Mouse (Mus musculus): ENCODE measurements at regions not wholly inside any gene's neighbourhood (a gene's known extent, or its start where the extent isn't known, plus 50 kb on each side); places are given as distances from the start of the nearest gene placed in this dataset.
"Not testable (repeated sequence)": the region's sequence is repeated elsewhere in the genome, so short reads cannot be mapped to it uniquely, and the experiment has no call there.

- Histone ChIP-seq H3K27ac (ENCODE audit: low read depth, low read length) (no peak overlapping the region), H3K27me3 (ENCODE audit: control insufficient read depth, insufficient read depth, low read length) (no peaks in the 10 kb centered on the region), H3K4me1 (replicated peaks; ENCODE audit: control insufficient read depth, insufficient read depth, low read length) (no peaks in the 10 kb centered on the region), H3K9ac (ENCODE audit: low read depth, low read length) (no peak overlapping the region), H3K36me3 (ENCODE audit: control insufficient read depth, insufficient read depth, low read length) (no peaks in the 10 kb centered on the region), H3K4me2 (replicated peaks; ENCODE audit: low read depth, low read length) (no peak overlapping the region), H3K4me3 (ENCODE audit: low read depth, low read length) (no peak overlapping the region), H3K9me3 (ENCODE audit: control insufficient read depth, low read length) (no peaks in the 10 kb centered on the region)
- DNase-seq (ENCODE audit: low spot score) (no peak), ATAC-seq (ENCODE audit: low FRiP score) (no peak)
- 66% methylated on average over 5 of the region's 5 CpGs for WGBS
Observed at GRCm38 (mm10) chr15:42111811-42112210, 1977.6 kb downstream of the 9330182O14Rik start.

DNA sequence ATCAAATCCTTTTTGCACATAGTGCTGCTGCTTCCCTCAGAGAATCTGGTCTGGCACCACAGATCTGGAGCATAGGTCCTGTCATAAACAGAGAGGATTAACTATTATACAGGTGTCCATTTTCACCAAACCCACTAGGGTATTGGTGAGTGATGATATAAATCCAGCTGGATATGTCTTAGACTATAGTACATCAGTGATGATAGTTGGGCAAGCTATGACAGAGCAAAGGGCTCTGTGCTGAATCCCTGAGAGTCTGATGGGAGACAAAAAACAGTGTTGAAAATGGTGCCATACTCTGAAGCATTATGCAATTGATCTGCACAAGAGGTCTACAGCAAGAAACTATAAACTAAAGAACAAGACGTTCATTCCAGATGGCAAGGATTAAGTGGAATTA is 1993.3 kb downstream of the 9330182O14Rik start:
- no peak for ATAC-seq (ENCODE audit: low FRiP score)
- no peak overlapping the region for H3K9ac ChIP-seq (ENCODE audit: low read depth, low read length)
- H3K36me3 ChIP-seq (ENCODE audit: control insufficient read depth, insufficient read depth, low read length): no peaks in the 10 kb centered on the region
- no peak overlapping the region for H3K4me2 ChIP-seq (replicated peaks; ENCODE audit: low read depth, low read length)
- no peaks in the 10 kb centered on the region for H3K27me3 ChIP-seq (ENCODE audit: control insufficient read depth, insufficient read depth, low read length)
- no peaks in the 10 kb centered on the region for H3K9me3 ChIP-seq (ENCODE audit: control insufficient read depth, low read length)
- no peak for DNase-seq (ENCODE audit: low spot score)
- 95% methylated on average over 1 of the region's 1 CpGs for WGBS
- H3K4me1 ChIP-seq (replicated peaks; ENCODE audit: control insufficient read depth, insufficient read depth, low read length): no peaks in the 10 kb centered on the region
- no peak overlapping the region for H3K27ac ChIP-seq (ENCODE audit: low read depth, low read length)
- H3K4me3 ChIP-seq (ENCODE audit: low read depth, low read length): no peak overlapping the region

DNA sequence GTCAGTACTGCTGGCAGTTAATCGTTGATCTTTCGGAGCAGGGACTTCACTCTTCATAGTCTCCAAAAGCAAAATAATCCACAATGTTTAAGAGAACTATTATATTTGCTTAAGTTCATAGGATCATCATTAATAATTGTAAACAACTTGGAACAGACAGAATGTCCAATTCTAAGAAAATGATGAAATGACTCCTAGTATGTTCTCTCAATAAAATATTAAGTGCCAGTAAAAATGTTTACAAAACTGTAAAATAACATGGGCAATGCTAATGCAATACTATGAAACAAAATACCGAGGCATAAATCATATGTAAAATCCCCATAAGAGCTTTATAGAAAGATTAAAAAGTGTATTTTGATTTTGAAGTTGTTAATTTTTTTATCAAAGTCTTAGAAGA is 1994.8 kb downstream of the 9330182O14Rik start:
- no peak overlapping the region for H3K27ac ChIP-seq (ENCODE audit: low read depth, low read length)
- no peak overlapping the region for H3K9ac ChIP-seq (ENCODE audit: low read depth, low read length)
- no peak overlapping the region for H3K4me3 ChIP-seq (ENCODE audit: low read depth, low read length)
- no peaks in the 10 kb centered on the region for H3K27me3 ChIP-seq (ENCODE audit: control insufficient read depth, insufficient read depth, low read length)
- DNase-seq (ENCODE audit: low spot score) (no peak), ATAC-seq (ENCODE audit: low FRiP score) (no peak)
- no peaks in the 10 kb centered on the region for H3K9me3 ChIP-seq (ENCODE audit: control insufficient read depth, low read length)
- no peak overlapping the region for H3K4me2 ChIP-seq (replicated peaks; ENCODE audit: low read depth, low read length)
- H3K36me3 ChIP-seq (ENCODE audit: control insufficient read depth, insufficient read depth, low read length): no peaks in the 10 kb centered on the region
- no peaks in the 10 kb centered on the region for H3K4me1 ChIP-seq (replicated peaks; ENCODE audit: control insufficient read depth, insufficient read depth, low read length)
- whole genome bisulfite sequencing: 96% methylated on average over 3 of the region's 3 CpGs

DNA sequence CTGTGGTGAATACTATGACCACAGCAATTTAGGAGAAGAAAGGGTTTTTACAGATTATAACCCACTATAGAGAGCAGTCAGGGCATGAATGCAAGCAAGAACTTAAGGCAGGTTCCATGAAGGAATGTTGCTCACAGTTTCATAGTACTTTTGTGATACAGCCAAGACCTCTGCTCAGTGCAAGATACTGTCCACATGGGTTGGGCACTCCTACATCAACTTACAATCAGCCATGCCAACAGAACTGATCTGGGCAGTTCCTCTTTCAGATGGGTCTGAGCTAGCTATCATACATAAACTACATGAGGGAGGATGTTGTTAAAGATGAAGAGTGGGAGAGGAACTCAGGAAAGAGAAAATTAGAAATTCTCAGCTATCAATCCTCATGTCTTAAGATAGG is 2032.4 kb downstream of the 9330182O14Rik start:
- Histone ChIP-seq H3K4me2 (replicated peaks; ENCODE audit: low read depth, low read length) (no peak overlapping the region), H3K27ac (ENCODE audit: low read depth, low read length) (no peak overlapping the region), H3K9ac (ENCODE audit: low read depth, low read length) (no peak overlapping the region), H3K36me3 (ENCODE audit: control insufficient read depth, insufficient read depth, low read length) (no peaks in the 10 kb centered on the region), H3K9me3 (ENCODE audit: control insufficient read depth, low read length) (no peaks in the 10 kb centered on the region), H3K4me3 (ENCODE audit: low read depth, low read length) (no peak overlapping the region), H3K27me3 (ENCODE audit: control insufficient read depth, insufficient read depth, low read length) (no peaks in the 10 kb centered on the region), H3K4me1 (replicated peaks; ENCODE audit: control insufficient read depth, insufficient read depth, low read length) (no peaks in the 10 kb centered on the region)
- DNase-seq (ENCODE audit: low spot score): no peak
- no peak for ATAC-seq (ENCODE audit: low FRiP score)

DNA sequence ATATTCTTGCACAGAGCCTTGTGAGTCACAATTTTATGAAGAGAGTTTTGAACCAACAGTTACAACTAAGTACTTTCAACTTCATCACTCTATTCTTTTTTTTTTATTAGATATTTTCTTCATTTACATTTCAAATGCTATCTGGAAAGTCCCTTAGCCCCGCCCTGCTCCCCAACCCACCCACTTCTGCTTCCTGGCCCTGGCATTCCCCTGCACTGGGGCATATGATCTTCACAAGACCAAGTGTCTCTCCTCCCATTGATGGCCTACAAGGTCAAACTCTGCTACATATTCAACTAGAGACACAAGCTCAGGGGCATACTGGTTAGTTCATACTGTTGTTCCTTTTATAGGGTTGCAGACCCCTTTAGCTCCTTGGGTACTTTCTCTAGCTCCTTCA is 2043.6 kb downstream of the 9330182O14Rik start:
- not testable (repeated sequence) for H3K9me3 ChIP-seq (ENCODE audit: control insufficient read depth, low read length); H3K4me1 ChIP-seq (replicated peaks; ENCODE audit: control insufficient read depth, insufficient read depth, low read length); H3K9ac ChIP-seq (ENCODE audit: low read depth, low read length); H3K36me3 ChIP-seq (ENCODE audit: control insufficient read depth, insufficient read depth, low read length); H3K4me3 ChIP-seq (ENCODE audit: low read depth, low read length); H3K27ac ChIP-seq (ENCODE audit: low read depth, low read length); DNase-seq (ENCODE audit: low spot score); H3K27me3 ChIP-seq (ENCODE audit: control insufficient read depth, insufficient read depth, low read length); ATAC-seq (ENCODE audit: low FRiP score); H3K4me2 ChIP-seq (replicated peaks; ENCODE audit: low read depth, low read length)
- WGBS: 91% methylated on average over 1 of the region's 1 CpGs

GRCm38 (mm10) chr15:42207187-42207846 is 2073.2 kb downstream of the 9330182O14Rik start:
- no peak overlapping the region for H3K4me3 ChIP-seq (ENCODE audit: low read depth, low read length)

DNA sequence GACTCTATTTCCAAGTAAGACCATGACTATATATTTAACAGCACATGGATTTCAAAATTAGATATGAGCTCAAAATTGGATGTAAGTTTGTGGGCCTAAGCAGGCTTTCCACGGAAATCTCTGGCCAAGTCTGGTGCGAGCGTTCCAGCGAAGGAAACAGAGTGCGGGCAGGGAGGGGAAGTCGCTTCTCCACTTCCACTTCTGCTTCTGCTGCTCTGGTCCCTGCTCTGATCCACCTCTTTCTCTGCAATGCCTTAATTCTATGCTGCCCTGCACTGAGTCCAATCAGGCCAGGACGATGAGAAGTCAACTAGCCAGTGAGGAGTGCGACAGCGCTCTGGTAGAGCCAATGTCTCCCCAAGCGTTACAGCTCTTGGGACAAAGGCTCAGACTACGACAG is 2085.3 kb downstream of the 9330182O14Rik start:
- H3K27me3 ChIP-seq (ENCODE audit: control insufficient read depth, insufficient read depth, low read length): no peaks in the 10 kb centered on the region
- WGBS: 92% methylated on average over 11 of the region's 11 CpGs
- no peaks in the 10 kb centered on the region for H3K9me3 ChIP-seq (ENCODE audit: control insufficient read depth, low read length)
- no peak overlapping the region for H3K9ac ChIP-seq (ENCODE audit: low read depth, low read length)
- H3K4me2 ChIP-seq (replicated peaks; ENCODE audit: low read depth, low read length): no peak overlapping the region
- no peaks in the 10 kb centered on the region for H3K36me3 ChIP-seq (ENCODE audit: control insufficient read depth, insufficient read depth, low read length)
- ATAC-seq (ENCODE audit: low FRiP score): no peak
- H3K4me3 ChIP-seq (ENCODE audit: low read depth, low read length): no peak overlapping the region
- DNase-seq (ENCODE audit: low spot score): no peak
- no peak overlapping the region for H3K27ac ChIP-seq (ENCODE audit: low read depth, low read length)
- H3K4me1 ChIP-seq (replicated peaks; ENCODE audit: control insufficient read depth, insufficient read depth, low read length): no peaks in the 10 kb centered on the region

More at GRCm38 (mm10) chr15:42207187-42207846, 2073.2 kb downstream of the 9330182O14Rik start:
- no peak overlapping the region for H3K4me2 ChIP-seq (replicated peaks; ENCODE audit: low read depth, low read length)
- DNase-seq (ENCODE audit: low spot score) (peak; percentile 10), ATAC-seq (ENCODE audit: low FRiP score) (peak; percentile 54; the same call in 1 of the 2 replicates)
- H3K4me1 ChIP-seq (replicated peaks; ENCODE audit: control insufficient read depth, insufficient read depth, low read length): no peaks in the 10 kb centered on the region
- H3K9ac ChIP-seq (ENCODE audit: low read depth, low read length): no peak overlapping the region
- no peaks in the 10 kb centered on the region for H3K27me3 ChIP-seq (ENCODE audit: control insufficient read depth, insufficient read depth, low read length)
- no peaks in the 10 kb centered on the region for H3K9me3 ChIP-seq (ENCODE audit: control insufficient read depth, low read length)
- 70% methylated on average over 5 of the region's 5 CpGs for WGBS
- H3K27ac ChIP-seq (ENCODE audit: low read depth, low read length): no peak overlapping the region
- no peaks in the 10 kb centered on the region for H3K36me3 ChIP-seq (ENCODE audit: control insufficient read depth, insufficient read depth, low read length)

DNA sequence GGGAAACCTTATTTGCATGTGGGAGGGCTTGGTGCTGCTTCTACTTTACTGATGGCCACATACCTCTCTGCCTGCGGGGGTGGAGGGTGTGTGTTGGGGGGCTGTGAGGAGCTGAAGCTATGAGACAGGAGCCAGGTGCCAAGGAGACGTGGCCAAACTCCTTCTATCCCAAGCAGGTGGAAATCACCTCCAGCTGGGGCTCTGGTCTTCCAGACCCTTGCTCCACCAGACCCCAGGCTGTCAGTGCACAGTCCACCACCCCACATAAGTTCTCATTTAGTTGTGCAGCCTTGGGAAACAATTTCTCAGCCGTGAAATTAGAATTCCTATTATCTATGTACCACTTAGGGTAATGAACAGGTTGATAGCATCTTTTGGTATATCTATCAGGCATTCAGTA is 2085.8 kb downstream of the 9330182O14Rik start:
- DNase-seq (ENCODE audit: low spot score) (no peak), ATAC-seq (ENCODE audit: low FRiP score) (no peak)
- 81% methylated on average over 3 of the region's 3 CpGs for WGBS
- H3K4me3 ChIP-seq (ENCODE audit: low read depth, low read length): no peak overlapping the region
- no peak overlapping the region for H3K4me2 ChIP-seq (replicated peaks; ENCODE audit: low read depth, low read length)
- H3K9me3 ChIP-seq (ENCODE audit: control insufficient read depth, low read length): no peaks in the 10 kb centered on the region
- H3K27ac ChIP-seq (ENCODE audit: low read depth, low read length): no peak overlapping the region
- H3K4me1 ChIP-seq (replicated peaks; ENCODE audit: control insufficient read depth, insufficient read depth, low read length): no peaks in the 10 kb centered on the region
- no peaks in the 10 kb centered on the region for H3K27me3 ChIP-seq (ENCODE audit: control insufficient read depth, insufficient read depth, low read length)
- no peak overlapping the region for H3K9ac ChIP-seq (ENCODE audit: low read depth, low read length)
- H3K36me3 ChIP-seq (ENCODE audit: control insufficient read depth, insufficient read depth, low read length): no peaks in the 10 kb centered on the region

DNA sequence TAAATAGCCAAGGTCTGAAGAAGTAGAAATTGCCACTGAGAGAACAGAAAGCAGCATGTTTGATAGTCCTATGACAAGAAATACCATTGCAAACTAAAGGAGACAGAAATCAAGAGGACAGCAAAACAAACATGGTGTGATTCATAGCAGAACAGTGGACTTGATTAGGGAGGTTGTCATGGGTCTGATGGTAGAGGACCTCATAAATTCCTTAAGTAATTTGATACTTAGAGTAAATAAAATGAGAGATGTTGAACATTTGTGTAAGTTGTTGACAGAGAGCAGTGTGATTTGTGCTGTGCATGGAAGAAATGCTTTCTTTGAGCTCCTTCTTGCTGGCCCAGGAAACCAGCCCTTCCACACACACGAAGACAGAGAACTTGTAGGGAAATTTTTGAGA is 2090.8 kb downstream of the 9330182O14Rik start:
- H3K36me3 ChIP-seq (ENCODE audit: control insufficient read depth, insufficient read depth, low read length): no peaks in the 10 kb centered on the region
- no peaks in the 10 kb centered on the region for H3K27me3 ChIP-seq (ENCODE audit: control insufficient read depth, insufficient read depth, low read length)
- H3K4me2 ChIP-seq (replicated peaks; ENCODE audit: low read depth, low read length): no peak overlapping the region
- no peaks in the 10 kb centered on the region for H3K9me3 ChIP-seq (ENCODE audit: control insufficient read depth, low read length)
- 59% methylated on average over 1 of the region's 1 CpGs for WGBS
- no peak overlapping the region for H3K27ac ChIP-seq (ENCODE audit: low read depth, low read length)
- no peak overlapping the region for H3K4me3 ChIP-seq (ENCODE audit: low read depth, low read length)
- ATAC-seq (ENCODE audit: low FRiP score) (no peak), DNase-seq (ENCODE audit: low spot score) (no peak)
- H3K9ac ChIP-seq (ENCODE audit: low read depth, low read length): no peak overlapping the region
- no peaks in the 10 kb centered on the region for H3K4me1 ChIP-seq (replicated peaks; ENCODE audit: control insufficient read depth, insufficient read depth, low read length)
